Mouse (Mus musculus): ENCODE data around the gene Atg4b. TPM values are rescaled to one million over a fixed set of nuclear protein-coding genes. Genes with fewer than 3 reads are reported as not detected.
"Not testable (repeated sequence)": the region's sequence is repeated elsewhere in the genome, so short reads cannot be mapped to it uniquely, and the experiment has no call there.

Gene Atg4b
- polyA plus RNA-seq, 1 experiment from 2014 or later, result 91.7 TPM

DNA sequence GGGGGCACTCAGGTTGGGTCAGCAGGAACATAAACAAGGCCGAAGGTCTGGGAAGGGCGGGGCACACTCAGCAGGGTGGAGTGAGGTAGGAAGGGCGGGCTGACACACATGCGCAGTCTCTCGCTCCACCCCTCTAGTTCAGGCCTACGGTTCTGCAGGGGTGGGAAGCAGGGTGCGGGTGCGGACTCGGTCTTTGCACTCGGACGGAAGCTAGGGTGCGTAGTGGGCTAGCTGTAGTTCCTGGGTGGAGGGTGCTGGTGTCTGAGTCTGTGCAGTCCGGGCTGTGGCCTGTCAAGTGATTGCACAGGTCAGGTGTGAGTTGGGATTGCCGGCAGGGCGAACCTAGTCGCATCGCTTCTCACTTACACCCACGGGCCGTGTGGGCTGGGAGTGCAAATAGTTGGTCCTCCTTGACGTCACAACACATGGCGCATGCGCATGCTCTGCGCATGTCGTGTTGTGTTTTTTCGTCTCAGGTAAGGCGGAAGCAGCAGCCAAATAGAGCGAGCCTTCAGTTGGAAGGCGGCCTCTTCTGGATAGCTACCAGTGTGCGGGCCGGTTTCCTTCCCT lies 73.9 kb downstream of the Atg4b start:
- Histone ChIP-seq H3K4me3 (replicated peaks; ENCODE audit: low read length) (peak overlapping the region; percentile 43), H3K9ac (peak overlapping the region; percentile 71), H3K36me3 (replicated peaks; ENCODE audit: control insufficient read depth, insufficient read depth) (peaks cover 15% of the 10 kb centered on the region), H3K27me3 (ENCODE audit: control insufficient read depth, insufficient read depth, low read length) (no peaks in the 10 kb centered on the region), H3K4me1 (replicated peaks; ENCODE audit: control insufficient read depth, insufficient read depth, low read length) (peaks cover 13% of the 10 kb centered on the region), H3K9me3 (ENCODE audit: control insufficient read depth, low read length) (no peaks in the 10 kb centered on the region), H3K27ac (peak overlapping the region; percentile 94), H3K4me2 (replicated peaks) (peak overlapping the region; percentile 92)
- peak; percentile 96 for ATAC-seq (ENCODE audit: low FRiP score)
- peak; percentile 98 for DNase-seq (ENCODE audit: low spot score)
- WGBS, result 3% methylated on average over 30 of the region's 30 CpGs

DNA sequence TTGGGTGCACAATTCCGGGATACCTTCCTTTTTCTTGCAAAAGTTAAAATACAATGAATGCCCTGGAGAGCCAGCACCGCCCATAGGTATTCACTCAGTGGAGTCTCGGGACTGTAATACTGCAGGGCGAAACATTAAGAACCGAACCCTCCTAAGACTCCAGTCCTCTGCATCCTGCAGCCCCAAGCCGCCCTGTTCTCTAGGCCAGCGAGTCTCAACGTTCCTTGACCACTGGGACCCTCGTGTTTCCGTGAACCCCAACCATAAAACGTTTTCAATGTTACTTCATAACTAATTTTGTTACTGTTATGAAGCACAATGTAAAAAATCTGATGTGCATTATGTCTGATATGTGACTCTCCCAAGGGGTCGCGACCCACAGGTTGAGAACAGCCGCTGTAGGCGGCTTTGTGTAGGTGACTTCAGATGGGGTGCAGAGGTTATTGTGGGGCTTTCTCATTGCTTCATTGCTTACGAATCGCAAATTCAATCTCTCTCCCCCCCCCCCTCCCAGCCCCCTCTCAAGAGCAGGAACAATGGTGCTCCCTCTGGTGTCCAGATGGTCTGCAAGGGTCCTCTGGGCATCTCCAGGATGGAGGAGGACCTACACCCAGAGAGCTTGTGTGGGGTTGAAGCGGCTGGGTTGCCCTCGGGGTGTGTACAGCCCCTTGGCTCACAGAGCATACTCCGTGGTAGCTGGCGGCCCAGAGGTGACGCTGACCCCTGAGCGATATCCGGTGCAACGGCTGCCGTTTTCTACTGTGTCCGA lies 74.7 kb downstream of the Atg4b start:
- H3K9me3 ChIP-seq (ENCODE audit: control insufficient read depth, low read length), result no peaks in the 10 kb centered on the region
- WGBS, result 43% methylated on average over 27 of the region's 27 CpGs
- peaks cover 8% of the 10 kb centered on the region for H3K36me3 ChIP-seq (replicated peaks; ENCODE audit: control insufficient read depth, insufficient read depth)
- H3K9ac ChIP-seq, result peak overlapping the region; percentile 71
- peak overlapping the region; percentile 43 for H3K4me3 ChIP-seq (replicated peaks; ENCODE audit: low read length)
- H3K27me3 ChIP-seq (ENCODE audit: control insufficient read depth, insufficient read depth, low read length), result no peaks in the 10 kb centered on the region
- ATAC-seq (ENCODE audit: low FRiP score), result peak; percentile 28; the same call in 1 of the 2 replicates
- DNase-seq (ENCODE audit: low spot score), result peak; percentile 40
- H3K4me2 ChIP-seq (replicated peaks), result peak overlapping the region; percentile 92
- H3K27ac ChIP-seq, result peak overlapping the region; percentile 94
- peaks cover 13% of the 10 kb centered on the region for H3K4me1 ChIP-seq (replicated peaks; ENCODE audit: control insufficient read depth, insufficient read depth, low read length)

DNA sequence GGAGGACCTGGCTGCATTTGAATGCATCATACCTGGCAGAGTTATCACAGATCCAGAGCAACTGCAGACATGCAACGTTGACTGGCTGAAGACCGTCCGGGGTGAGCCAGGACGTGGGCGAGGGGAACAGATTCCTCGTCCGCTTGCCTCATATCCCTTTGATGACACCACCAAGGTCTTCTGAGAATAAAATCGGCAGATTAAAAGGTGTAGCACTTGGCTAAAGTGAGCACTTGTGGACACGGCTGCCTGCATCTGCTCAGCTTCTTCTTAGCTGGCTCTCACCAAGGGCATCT lies 75.2 kb downstream of the Atg4b start:
- H3K4me3 ChIP-seq (replicated peaks; ENCODE audit: low read length), result peak overlapping the region; percentile 43; the same call in 1 of the 2 replicates
- H3K27ac ChIP-seq, result peak overlapping the region; percentile 94; the same call in 1 of the 2 replicates

DNA sequence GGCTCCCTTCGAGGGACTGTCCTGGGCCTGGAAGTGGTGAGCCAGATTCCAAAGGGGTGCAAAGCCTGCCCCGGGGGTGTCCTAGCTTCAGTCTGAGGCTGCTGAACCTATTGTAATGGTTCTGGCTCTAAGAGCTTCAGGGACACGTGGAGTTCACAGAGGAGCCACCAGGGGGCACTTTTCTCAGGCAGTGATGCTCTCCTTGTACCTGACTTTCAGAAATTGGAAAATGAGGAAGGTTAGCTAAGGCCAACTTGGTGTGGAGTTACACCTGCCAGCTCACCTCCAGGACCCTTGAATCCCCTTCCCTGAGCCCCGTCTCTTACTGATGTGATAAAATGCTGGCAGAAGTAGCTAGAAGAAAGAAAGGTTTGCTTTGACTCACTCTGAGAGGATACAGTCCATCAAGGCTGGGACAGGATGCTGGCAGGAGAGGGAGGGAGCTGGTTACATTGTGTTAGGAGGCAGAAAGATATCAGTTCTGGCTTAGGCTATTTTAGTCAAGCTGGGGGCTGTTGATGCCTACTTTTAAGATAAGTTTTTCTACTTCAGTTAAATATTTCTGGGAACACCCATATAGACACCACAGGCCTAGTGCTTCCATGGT lies 81.6 kb downstream of the Atg4b start:
- not testable (repeated sequence) for H3K4me2 ChIP-seq (replicated peaks); H3K27me3 ChIP-seq (ENCODE audit: control insufficient read depth, insufficient read depth, low read length); H3K27ac ChIP-seq; ATAC-seq (ENCODE audit: low FRiP score); H3K4me3 ChIP-seq (replicated peaks; ENCODE audit: low read length); H3K9me3 ChIP-seq (ENCODE audit: control insufficient read depth, low read length); H3K9ac ChIP-seq; H3K4me1 ChIP-seq (replicated peaks; ENCODE audit: control insufficient read depth, insufficient read depth, low read length); DNase-seq (ENCODE audit: low spot score)
- 82% methylated on average over 2 of the region's 4 CpGs for WGBS
- H3K36me3 ChIP-seq (replicated peaks; ENCODE audit: control insufficient read depth, insufficient read depth), result peaks cover 17% of the 10 kb centered on the region; the same call in 1 of the 2 replicates

More for the DNA sequence above, 75.2 kb downstream of the Atg4b start:
- Histone ChIP-seq H3K4me2 (replicated peaks) (peak overlapping the region; percentile 92), H3K9ac (peak overlapping the region; percentile 71; the same call in 1 of the 2 replicates), H3K9me3 (ENCODE audit: control insufficient read depth, low read length) (no peaks in the 10 kb centered on the region), H3K36me3 (replicated peaks; ENCODE audit: control insufficient read depth, insufficient read depth) (peaks cover 2% of the 10 kb centered on the region), H3K4me1 (replicated peaks; ENCODE audit: control insufficient read depth, insufficient read depth, low read length) (peaks cover 13% of the 10 kb centered on the region), H3K27me3 (ENCODE audit: control insufficient read depth, insufficient read depth, low read length) (no peaks in the 10 kb centered on the region)
- no peak for DNase-seq (ENCODE audit: low spot score)
- ATAC-seq (ENCODE audit: low FRiP score), result no peak
- WGBS, result 95% methylated on average over 9 of the region's 9 CpGs

DNA sequence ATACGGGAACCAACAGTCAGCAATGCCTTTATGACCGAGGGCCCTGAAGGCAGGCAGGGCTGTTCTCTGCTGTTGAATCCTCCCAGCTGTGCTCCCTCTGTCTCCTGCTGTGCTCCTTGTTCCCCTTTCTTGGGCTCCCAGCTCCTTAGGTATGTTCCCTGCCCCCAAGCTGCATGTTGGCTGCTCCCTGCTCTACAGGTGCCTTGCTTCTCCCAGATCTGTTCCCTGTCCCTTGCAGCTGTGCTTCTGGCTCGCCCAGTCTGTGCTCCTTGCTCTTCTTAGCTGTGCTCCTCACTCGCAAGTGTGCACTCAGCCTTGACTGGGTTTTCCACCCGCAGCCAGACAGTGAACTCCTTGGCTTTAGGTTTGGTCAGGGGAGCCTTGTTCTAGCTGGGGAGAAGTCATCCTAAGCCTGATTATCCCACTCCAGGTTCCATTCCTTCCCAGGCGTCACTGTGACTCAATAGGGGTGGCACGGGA lies 83.4 kb downstream of the Atg4b start:
- WGBS, result 88% methylated on average over 7 of the region's 7 CpGs

DNA sequence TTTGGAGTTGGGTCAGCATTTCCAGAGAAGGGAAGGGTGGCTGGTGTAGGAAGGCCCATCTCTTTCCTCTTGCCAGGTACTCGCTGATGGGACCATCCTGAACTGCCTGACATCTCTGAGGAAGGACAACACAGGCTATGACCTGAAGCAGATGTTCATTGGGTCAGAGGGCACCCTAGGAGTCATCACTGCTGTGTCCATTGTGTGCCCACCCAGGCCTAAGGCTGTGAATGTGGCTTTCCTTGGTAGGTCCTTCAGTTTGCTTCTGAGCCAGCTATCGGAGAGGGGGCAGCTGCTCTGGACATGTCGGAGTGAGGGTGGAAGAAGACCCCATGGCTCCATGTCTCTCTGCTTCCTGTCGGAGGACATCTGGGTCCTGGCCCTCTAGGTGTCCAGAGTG lies 83.9 kb downstream of the Atg4b start:
- no peak overlapping the region for H3K27ac ChIP-seq
- 94% methylated on average over 4 of the region's 4 CpGs for WGBS

More for the DNA sequence above, 83.4 kb downstream of the Atg4b start:
- no peak for ATAC-seq (ENCODE audit: low FRiP score)
- Histone ChIP-seq H3K4me1 (replicated peaks; ENCODE audit: control insufficient read depth, insufficient read depth, low read length) (no peaks in the 10 kb centered on the region), H3K27me3 (ENCODE audit: control insufficient read depth, insufficient read depth, low read length) (no peaks in the 10 kb centered on the region), H3K4me3 (replicated peaks; ENCODE audit: low read length) (no peak overlapping the region), H3K27ac (no peak overlapping the region), H3K9ac (no peak overlapping the region), H3K36me3 (replicated peaks; ENCODE audit: control insufficient read depth, insufficient read depth) (peaks cover 20% of the 10 kb centered on the region; the same call in 1 of the 2 replicates), H3K9me3 (ENCODE audit: control insufficient read depth, low read length) (no peaks in the 10 kb centered on the region), H3K4me2 (replicated peaks) (no peak overlapping the region)
- DNase-seq (ENCODE audit: low spot score), result no peak

DNA sequence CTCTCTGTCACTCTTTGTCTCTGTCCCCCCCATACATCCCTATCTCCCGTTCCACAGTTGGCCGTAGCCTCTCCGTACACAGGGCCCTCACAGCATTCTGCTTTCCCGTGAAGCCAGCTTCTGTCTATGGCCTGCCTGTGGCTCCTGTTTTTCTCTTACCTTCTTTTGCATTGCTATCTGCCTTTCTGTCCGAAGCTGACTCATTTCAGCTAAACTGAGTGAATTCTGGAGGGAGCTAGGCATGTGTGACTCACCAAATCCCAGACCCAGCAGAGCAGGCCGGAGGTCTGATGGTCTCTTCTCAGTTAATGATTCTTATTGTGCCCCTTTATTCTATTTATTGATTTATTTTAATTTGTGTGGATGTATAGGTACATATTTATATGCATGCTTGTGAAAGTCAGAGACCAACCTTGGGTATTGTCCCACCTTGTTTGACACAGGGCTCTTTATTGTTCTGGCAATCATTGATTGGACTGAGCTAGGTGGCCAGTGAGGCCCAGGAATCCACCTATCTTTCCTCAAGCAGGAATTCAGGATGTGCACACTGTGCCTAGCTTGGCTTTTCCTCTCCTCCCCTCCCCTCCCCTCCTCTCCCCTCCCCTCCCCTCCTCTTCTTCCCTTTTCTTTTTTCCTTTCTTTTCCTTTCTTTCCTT lies 84.7 kb downstream of the Atg4b start:
- H3K4me2 ChIP-seq (replicated peaks), result no peak overlapping the region
- peaks cover 20% of the 10 kb centered on the region; the same call in 1 of the 2 replicates for H3K36me3 ChIP-seq (replicated peaks; ENCODE audit: control insufficient read depth, insufficient read depth)
- no peak overlapping the region for H3K4me3 ChIP-seq (replicated peaks; ENCODE audit: low read length)
- DNase-seq (ENCODE audit: low spot score), result no peak
- WGBS, result 88% methylated on average over 6 of the region's 6 CpGs
- ATAC-seq (ENCODE audit: low FRiP score), result no peak
- no peak overlapping the region for H3K9ac ChIP-seq
- no peaks in the 10 kb centered on the region for H3K9me3 ChIP-seq (ENCODE audit: control insufficient read depth, low read length)
- no peaks in the 10 kb centered on the region for H3K4me1 ChIP-seq (replicated peaks; ENCODE audit: control insufficient read depth, insufficient read depth, low read length)
- H3K27me3 ChIP-seq (ENCODE audit: control insufficient read depth, insufficient read depth, low read length), result no peaks in the 10 kb centered on the region
- H3K27ac ChIP-seq, result no peak overlapping the region

More for the DNA sequence above, 83.9 kb downstream of the Atg4b start:
- peaks cover 20% of the 10 kb centered on the region; the same call in 1 of the 2 replicates for H3K36me3 ChIP-seq (replicated peaks; ENCODE audit: control insufficient read depth, insufficient read depth)
- H3K4me3 ChIP-seq (replicated peaks; ENCODE audit: low read length), result no peak overlapping the region
- H3K4me2 ChIP-seq (replicated peaks), result no peak overlapping the region
- DNase-seq (ENCODE audit: low spot score), result no peak
- no peak overlapping the region for H3K9ac ChIP-seq
- H3K4me1 ChIP-seq (replicated peaks; ENCODE audit: control insufficient read depth, insufficient read depth, low read length), result no peaks in the 10 kb centered on the region
- ATAC-seq (ENCODE audit: low FRiP score), result 0 out of 2 replicates have a peak, but pooled peaks have one; percentile 14
- no peaks in the 10 kb centered on the region for H3K27me3 ChIP-seq (ENCODE audit: control insufficient read depth, insufficient read depth, low read length)
- no peaks in the 10 kb centered on the region for H3K9me3 ChIP-seq (ENCODE audit: control insufficient read depth, low read length)

DNA sequence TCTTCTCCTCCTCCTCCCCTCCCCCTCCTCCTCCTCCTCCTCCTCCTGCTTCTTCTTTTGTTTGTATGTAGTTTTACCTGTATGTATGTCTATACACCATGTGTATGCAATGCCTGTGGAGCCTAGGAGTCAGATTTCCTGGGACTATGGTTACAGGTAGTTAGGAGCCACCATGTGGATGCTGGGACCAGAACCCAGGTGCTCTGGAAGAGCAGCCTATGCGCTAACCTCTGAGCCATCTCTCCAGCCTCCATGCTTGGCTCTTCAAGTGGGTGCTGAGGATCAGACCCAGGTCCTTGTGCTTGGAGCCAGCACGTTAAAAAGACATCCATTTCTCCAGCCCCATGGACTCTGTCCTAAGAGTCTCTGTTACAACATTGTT lies 85.2 kb downstream of the Atg4b start:
- Histone ChIP-seq H3K36me3 (replicated peaks; ENCODE audit: control insufficient read depth, insufficient read depth) (peaks cover 20% of the 10 kb centered on the region; the same call in 1 of the 2 replicates), H3K27ac (no peak overlapping the region), H3K27me3 (ENCODE audit: control insufficient read depth, insufficient read depth, low read length) (no peaks in the 10 kb centered on the region), H3K9me3 (ENCODE audit: control insufficient read depth, low read length) (no peaks in the 10 kb centered on the region), H3K4me1 (replicated peaks; ENCODE audit: control insufficient read depth, insufficient read depth, low read length) (no peaks in the 10 kb centered on the region), H3K4me3 (replicated peaks; ENCODE audit: low read length) (no peak overlapping the region), H3K9ac (no peak overlapping the region), H3K4me2 (replicated peaks) (no peak overlapping the region)
- ATAC-seq (ENCODE audit: low FRiP score) (no peak), DNase-seq (ENCODE audit: low spot score) (no peak)
- WGBS, result 92% methylated on average over 2 of the region's 2 CpGs

DNA sequence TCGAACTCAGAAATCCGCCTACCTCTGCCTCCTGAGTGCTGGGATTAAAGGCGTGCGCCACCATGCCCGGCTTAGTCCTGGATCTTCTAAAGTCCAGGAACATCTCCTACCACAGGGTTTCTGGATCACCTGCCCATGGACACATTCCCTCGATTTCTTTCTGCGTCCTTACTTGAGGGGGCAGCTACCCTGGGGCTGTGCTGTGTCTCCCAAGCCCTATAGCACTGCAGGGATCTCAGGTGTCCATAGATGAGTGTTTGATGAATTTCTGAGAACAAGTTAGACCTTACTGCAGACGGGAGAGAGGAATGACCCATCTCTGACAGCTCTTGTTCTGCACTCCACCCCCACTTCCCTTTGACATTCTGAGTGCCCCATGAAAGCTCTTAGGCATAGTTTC lies 86.0 kb downstream of the Atg4b start:
- 94% methylated on average over 8 of the region's 8 CpGs for WGBS
- Histone ChIP-seq H3K27me3 (ENCODE audit: control insufficient read depth, insufficient read depth, low read length) (no peaks in the 10 kb centered on the region), H3K4me1 (replicated peaks; ENCODE audit: control insufficient read depth, insufficient read depth, low read length) (no peaks in the 10 kb centered on the region), H3K9me3 (ENCODE audit: control insufficient read depth, low read length) (no peaks in the 10 kb centered on the region), H3K4me2 (replicated peaks) (no peak overlapping the region), H3K27ac (no peak overlapping the region), H3K9ac (no peak overlapping the region), H3K4me3 (replicated peaks; ENCODE audit: low read length) (no peak overlapping the region), H3K36me3 (replicated peaks; ENCODE audit: control insufficient read depth, insufficient read depth) (peaks cover 20% of the 10 kb centered on the region; the same call in 1 of the 2 replicates)
- no peak for DNase-seq (ENCODE audit: low spot score)
- no peak for ATAC-seq (ENCODE audit: low FRiP score)

Measured in hindbrain, embryonic 14.5 days (tissue).